Mouse (Mus musculus) hindbrain, embryonic 14.5 days (tissue): ENCODE results near the gene Foxo3. TPM values are rescaled to one million over a fixed set of nuclear protein-coding genes. Genes with fewer than 3 reads are reported as not detected.

Source experiments
- ATAC-seq: fragments of 200-750 bp; cut with Nextera tagmentation; 2 replicates; pipeline ENCODE4 v1.8.0; 2017; ENCODE audit warnings: moderate number of reproducible peaks, mild to moderate bottlenecking, moderate TSS enrichment, moderate library complexity; ENCODE audit not compliant: low FRiP score
- DNase-seq: peaks from one replicate; pipeline ENCODE4 v3.0.0-alpha.2; 2015; ENCODE audit warnings: low spot score
- H3K27ac ChIP-seq: fragments of 300-500 bp; sonication (generic); 2 replicates; pipeline ENCODE4 v1.5.1; 2014; ENCODE audit warnings: mild to moderate bottlenecking, moderate library complexity
- H3K27me3 ChIP-seq: fragments of 300-500 bp; sonication (generic); 2 replicates; pipeline ENCODE4 v1.6.1; 2014; ENCODE audit warnings: mild to moderate bottlenecking, low read length, mixed read lengths; ENCODE audit not compliant: control insufficient read depth, insufficient read depth
- H3K36me3 ChIP-seq: fragments of 300-500 bp; sonication (generic); replicated peaks from 2 replicates; pipeline ENCODE4 v1.6.1; 2014; ENCODE audit not compliant: control insufficient read depth, insufficient read depth
- H3K4me1 ChIP-seq: fragments of 300-500 bp; sonication (generic); replicated peaks from 2 replicates; pipeline ENCODE4 v1.6.1; 2014; ENCODE audit warnings: antibody characterized with exemption, low read length, mixed read lengths; ENCODE audit not compliant: control insufficient read depth, insufficient read depth
- H3K4me2 ChIP-seq: fragments of 300-500 bp; sonication (generic); replicated peaks from 2 replicates; pipeline ENCODE4 v1.6.1; 2014; ENCODE audit warnings: mild to moderate bottlenecking, moderate library complexity
- H3K4me3 ChIP-seq: fragments of 300-500 bp; sonication (generic); replicated peaks from 2 replicates; pipeline ENCODE4 v1.5.1; 2014; ENCODE audit warnings: mild to moderate bottlenecking, low read length
- H3K9ac ChIP-seq: fragments of 300-500 bp; sonication (generic); 2 replicates; pipeline ENCODE4 v1.6.1; 2014
- H3K9me3 ChIP-seq: fragments of 300-500 bp; sonication (generic); 2 replicates; pipeline ENCODE4 v1.6.1; 2016; ENCODE audit warnings: low read length; ENCODE audit not compliant: control insufficient read depth
- WGBS: fragments of 180-500 bp; shearing (Covaris S2); extraction: QIAGEN DNeasy Blood & Tissue Kit; methylation state at CpG from one replicate; pipeline ENCODE4 v1.1.7; 2014; 5-methylcytosine and 5-hydroxymethylcytosine counted together
- polyA plus RNA-seq: library from polyadenylated mRNA; unstranded; fragments of >200 nt; fragmentation: Nextera tagmentation; extraction: Ambion mirVana; gene quantifications from 2 replicates; pipeline ENCODE4 v1.2.1, GENCODE M21; 2014

Foxo3 gene
- polyA plus RNA-seq, 1 experiment from 2014 or later, result 5.9 TPM

DNA sequence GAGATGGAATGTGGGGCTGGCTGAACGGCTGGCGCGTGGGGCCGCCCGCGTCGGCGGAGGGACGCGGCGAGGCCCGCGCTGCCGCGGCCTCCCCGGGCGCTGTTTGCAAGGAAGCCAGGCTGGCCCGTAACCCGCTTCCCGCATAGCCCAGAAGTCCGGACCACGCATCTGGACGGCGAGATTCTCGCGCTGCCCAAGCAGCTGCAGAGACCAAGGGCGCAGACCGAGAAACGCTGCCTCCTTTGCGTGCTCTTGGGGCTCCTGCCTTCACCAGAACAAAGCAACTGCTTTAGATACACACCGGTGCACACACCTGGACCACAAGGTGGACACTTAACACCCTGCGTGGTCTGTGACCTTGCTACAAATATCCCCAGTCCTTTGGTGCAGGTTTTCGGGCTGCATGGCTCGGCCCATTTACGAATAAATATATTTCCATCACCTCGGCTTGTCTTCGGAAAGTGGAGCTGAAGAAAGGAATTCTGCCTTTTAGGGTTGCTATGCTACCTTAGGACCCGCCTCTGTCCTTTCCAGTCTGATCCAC lies 1.8 kb upstream of the Foxo3 start:
- Histone ChIP-seq H3K36me3 (no peaks in the 10 kb centered on the region), H3K27me3 (peaks cover 9% of the 10 kb centered on the region), H3K4me1 (peaks cover 26% of the 10 kb centered on the region), H3K9ac (peak overlapping the region; percentile 66), H3K9me3 (no peaks in the 10 kb centered on the region), H3K4me2 (peak overlapping the region; percentile 97), H3K27ac (peak overlapping the region; percentile 96), H3K4me3 (peak overlapping the region; percentile 68)
- ATAC-seq (peak; percentile 5; the same call in 1 of the 2 replicates), DNase-seq (no peak)
- 2% methylated on average over 38 of the region's 38 CpGs for WGBS

DNA sequence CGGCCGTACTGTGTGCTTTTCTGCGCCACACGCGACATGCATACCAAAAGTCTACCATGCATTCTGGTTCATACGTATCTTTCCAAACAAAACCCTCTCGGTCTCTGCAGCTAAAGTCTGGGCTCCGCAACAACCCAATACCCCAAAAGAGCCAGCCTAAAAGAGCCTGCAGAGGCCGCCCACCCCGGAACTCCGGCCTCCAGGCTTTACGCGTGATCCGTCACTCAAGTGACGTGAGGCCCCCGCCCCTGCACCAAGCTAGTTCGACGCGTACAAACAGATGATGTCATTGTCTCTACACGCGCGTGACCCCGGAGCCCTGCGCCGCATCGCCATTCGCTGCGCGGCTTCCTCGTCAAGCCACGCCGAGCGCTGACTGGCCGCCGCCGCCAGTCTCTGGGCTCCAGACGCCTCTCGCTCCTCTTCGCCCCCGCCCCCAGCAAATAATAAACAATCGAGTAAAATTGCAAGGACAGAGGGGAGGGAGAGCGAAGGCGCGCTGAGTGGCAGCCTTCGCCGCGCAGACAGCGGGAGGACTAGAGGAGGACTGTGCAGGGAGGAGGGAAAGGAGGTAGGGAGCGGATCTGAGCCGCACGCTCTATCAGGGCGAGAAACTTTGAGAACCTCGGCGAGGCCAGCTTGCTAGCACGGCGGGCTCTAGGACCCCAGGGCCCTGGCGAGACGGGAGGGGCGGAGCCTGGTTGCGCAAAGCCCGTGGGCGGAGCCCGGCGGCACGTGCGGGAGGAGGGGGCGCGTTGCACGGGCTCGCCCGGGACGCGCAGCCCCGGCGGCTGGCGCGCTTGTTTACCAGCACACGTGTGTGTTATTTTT lies 1.1 kb upstream of the Foxo3 start:
- ATAC-seq (peak; percentile 93), DNase-seq (peak; percentile 97)
- Histone ChIP-seq H3K27me3 (peaks cover 13% of the 10 kb centered on the region), H3K36me3 (no peaks in the 10 kb centered on the region), H3K4me2 (peak overlapping the region; percentile 97), H3K9ac (peak overlapping the region; percentile 74), H3K27ac (peak overlapping the region; percentile 96), H3K4me1 (peaks cover 28% of the 10 kb centered on the region), H3K9me3 (no peaks in the 10 kb centered on the region), H3K4me3 (peak overlapping the region; percentile 68)
- WGBS, result under 1% methylated on average over 78 of the region's 78 CpGs

DNA sequence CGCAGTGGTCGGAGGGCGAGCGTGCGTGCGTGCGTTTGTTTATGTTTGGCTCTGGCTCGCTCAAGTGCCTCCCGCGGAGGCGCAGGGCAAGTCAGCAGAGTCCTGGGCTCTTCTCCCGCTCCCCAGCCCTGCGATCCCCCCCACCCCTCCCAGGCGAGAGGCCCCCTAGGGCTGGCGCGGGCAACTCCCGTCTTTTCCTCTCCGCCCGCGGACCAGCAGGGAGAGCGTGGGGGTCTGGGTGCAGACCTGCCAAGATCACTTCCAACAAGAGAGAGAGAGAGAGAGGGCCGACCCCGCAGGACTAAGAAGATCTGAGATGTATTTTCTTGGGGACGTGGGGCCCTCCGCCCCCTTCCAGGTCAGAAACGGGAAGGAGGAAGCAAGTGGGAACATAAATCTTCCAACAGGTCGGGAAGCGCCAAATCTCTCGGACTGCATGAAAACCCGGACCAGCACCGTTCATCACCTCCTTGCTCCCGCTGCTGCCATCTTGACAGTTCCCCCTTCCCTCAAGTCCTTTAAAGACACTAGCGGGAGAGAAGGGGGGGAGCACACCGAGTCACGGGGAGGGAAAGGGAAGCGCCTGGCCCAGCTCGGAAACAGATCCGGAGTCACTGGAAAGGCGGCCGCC lies 569 bp downstream of the Foxo3 start:
- Histone ChIP-seq H3K36me3 (no peaks in the 10 kb centered on the region), H3K4me3 (peak overlapping the region; percentile 68), H3K27ac (peak overlapping the region; percentile 96), H3K4me2 (peak overlapping the region; percentile 97), H3K9me3 (no peaks in the 10 kb centered on the region), H3K9ac (peak overlapping the region; percentile 74), H3K27me3 (peaks cover 13% of the 10 kb centered on the region), H3K4me1 (peaks cover 28% of the 10 kb centered on the region)
- ATAC-seq (peak; percentile 0; the same call in 1 of the 2 replicates), DNase-seq (peak; percentile 61)
- under 1% methylated on average over 38 of the region's 40 CpGs for WGBS

DNA sequence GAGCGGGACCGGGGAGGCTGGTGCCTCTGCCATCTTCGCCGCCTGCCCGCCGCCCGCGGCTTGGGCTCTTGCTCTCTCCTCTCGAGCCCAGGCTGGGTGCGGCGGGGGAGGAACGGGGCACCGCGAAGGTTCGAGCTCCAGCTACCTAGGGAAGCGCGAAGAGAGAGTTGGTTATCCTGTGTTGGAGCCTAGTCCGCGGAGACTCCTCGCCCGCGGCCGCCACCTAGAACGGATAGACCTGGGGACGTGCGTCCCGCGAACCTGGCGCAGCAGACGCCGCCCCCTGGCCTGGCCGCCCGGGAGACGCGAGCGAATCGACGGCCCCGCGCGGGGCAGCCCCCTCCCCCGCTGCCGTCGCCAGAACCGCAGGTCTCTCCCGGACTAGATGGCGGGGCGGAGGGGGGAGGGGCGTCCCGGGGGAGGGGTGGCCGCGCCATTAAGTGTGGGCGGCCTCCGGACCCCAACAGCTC lies 1.1 kb downstream of the Foxo3 start:
- Histone ChIP-seq H3K27ac (peak overlapping the region; percentile 96), H3K9ac (peak overlapping the region; percentile 74), H3K4me1 (peaks cover 28% of the 10 kb centered on the region), H3K27me3 (peaks cover 13% of the 10 kb centered on the region), H3K9me3 (no peaks in the 10 kb centered on the region), H3K36me3 (no peaks in the 10 kb centered on the region), H3K4me3 (peak overlapping the region; percentile 68), H3K4me2 (peak overlapping the region; percentile 97)
- ATAC-seq (no peak), DNase-seq (no peak)
- under 1% methylated on average over 29 of the region's 54 CpGs for WGBS

DNA sequence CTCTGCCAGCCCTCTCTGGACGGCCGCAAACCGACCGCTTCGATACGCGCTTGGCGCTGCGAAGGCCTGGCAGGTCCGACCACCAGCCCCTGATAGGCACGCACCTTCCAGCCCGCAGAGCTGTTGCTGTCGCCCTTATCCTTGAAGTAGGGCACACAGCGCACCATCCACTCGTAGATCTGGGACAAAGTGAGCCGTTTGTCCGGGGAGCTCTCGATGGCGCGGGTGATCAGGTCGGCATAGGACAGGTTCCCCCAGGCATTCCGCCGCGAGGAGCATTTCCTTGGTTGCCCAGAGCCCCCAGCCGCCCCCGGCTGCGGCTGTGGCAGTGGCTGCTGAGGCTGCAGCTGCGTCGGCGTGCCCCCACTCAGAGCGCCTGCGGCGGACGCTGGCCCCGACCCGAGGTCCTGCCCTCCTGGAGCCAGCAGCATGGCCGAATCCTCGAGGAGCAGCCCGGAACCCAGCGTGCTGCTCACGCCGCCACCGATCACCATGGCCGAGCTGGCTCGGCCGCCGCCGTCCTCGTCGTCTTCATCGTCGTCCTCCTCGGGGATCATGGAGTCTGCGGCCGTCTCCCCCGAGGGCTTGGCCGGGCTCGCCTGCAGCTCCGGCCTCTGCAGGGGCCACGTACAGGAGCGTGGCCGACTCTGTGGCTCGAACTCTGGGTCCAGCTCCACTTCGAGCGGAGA lies 1.7 kb downstream of the Foxo3 start:
- Histone ChIP-seq H3K9me3 (no peaks in the 10 kb centered on the region), H3K4me2 (peak overlapping the region; percentile 97), H3K4me1 (peaks cover 28% of the 10 kb centered on the region), H3K27ac (0 out of 2 replicates have a peak overlapping the region, but pooled peaks have one; percentile 96), H3K36me3 (no peaks in the 10 kb centered on the region), H3K27me3 (peaks cover 13% of the 10 kb centered on the region), H3K4me3 (peak overlapping the region; percentile 68), H3K9ac (peak overlapping the region; percentile 74)
- ATAC-seq (no peak), DNase-seq (no peak)
- under 1% methylated on average over 65 of the region's 65 CpGs for WGBS

DNA sequence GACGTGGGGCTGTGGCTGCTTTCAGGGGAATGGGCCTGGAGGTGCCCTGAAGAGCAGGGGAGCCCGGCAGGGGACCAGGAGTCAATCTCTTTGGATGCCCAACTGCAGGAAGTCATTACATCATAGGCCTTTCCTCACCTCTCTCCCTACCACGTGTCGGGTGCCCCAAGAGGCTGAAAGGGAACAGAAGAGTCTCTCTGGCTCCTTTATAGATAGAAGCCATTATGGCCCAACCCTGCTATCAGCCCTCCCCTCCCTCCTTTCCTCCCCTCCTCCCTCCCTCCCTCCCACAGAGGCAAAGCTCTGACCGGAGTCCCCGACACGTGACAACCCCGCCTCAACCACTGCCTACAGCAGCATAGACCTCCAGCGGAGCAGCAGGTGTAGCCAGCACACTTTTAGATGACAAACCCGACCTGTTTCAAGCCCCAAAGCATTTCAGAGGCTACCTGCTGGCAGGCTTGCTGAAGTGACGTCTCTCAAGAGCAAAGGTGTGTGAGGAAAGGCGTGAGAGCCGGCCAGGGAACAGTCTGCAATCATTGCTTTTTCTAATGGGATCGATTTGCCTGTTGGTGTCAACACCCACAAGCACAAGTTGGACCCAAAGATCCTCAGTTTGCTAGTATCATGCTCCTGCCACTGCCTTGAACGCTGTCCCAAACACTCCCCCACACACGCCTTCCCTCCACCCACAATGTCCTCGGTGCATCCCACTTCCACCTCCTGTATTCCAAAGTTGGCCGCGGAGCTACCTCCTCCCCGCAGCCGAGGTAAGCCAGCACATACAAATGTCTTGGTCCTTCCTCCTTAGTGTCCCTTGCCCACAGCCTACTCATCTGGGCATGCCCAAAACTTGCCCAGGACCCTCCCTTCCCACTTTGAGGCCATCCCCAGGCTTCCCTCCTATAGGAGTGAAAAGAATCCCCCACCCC lies 2.5 kb downstream of the Foxo3 start:
- DNase-seq (no peak), ATAC-seq (no peak)
- WGBS, result 8% methylated on average over 21 of the region's 21 CpGs
- Histone ChIP-seq H3K4me1 (peaks cover 28% of the 10 kb centered on the region), H3K36me3 (no peaks in the 10 kb centered on the region), H3K4me3 (peak overlapping the region; percentile 68), H3K9ac (peak overlapping the region; percentile 74), H3K9me3 (no peaks in the 10 kb centered on the region), H3K4me2 (peak overlapping the region; percentile 97), H3K27ac (no peak overlapping the region), H3K27me3 (peaks cover 13% of the 10 kb centered on the region)

DNA sequence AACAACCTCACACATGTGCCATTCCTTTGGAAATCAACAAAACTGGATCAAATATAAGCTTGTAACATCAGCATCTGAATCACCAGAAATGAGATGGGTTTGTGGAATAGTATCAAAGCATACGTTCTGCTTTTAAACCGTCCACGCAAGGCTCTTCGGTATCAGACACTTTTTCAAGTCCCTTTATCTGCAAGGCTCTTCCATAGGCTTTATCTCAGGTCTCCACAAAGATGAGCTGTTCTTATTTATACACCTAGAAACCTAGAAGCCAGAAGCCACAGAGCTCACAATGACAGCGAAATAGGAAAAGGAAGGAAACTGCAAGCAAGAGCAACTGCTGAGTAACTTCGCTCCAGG lies 3.2 kb downstream of the Foxo3 start:
- WGBS, result 62% methylated on average over 6 of the region's 6 CpGs
- DNase-seq (no peak), ATAC-seq (no peak)
- Histone ChIP-seq H3K9ac (no peak overlapping the region), H3K36me3 (no peaks in the 10 kb centered on the region), H3K27me3 (peaks cover 13% of the 10 kb centered on the region), H3K9me3 (no peaks in the 10 kb centered on the region), H3K4me2 (peak overlapping the region; percentile 97), H3K27ac (no peak overlapping the region), H3K4me1 (peaks cover 23% of the 10 kb centered on the region), H3K4me3 (peak overlapping the region; percentile 68)

DNA sequence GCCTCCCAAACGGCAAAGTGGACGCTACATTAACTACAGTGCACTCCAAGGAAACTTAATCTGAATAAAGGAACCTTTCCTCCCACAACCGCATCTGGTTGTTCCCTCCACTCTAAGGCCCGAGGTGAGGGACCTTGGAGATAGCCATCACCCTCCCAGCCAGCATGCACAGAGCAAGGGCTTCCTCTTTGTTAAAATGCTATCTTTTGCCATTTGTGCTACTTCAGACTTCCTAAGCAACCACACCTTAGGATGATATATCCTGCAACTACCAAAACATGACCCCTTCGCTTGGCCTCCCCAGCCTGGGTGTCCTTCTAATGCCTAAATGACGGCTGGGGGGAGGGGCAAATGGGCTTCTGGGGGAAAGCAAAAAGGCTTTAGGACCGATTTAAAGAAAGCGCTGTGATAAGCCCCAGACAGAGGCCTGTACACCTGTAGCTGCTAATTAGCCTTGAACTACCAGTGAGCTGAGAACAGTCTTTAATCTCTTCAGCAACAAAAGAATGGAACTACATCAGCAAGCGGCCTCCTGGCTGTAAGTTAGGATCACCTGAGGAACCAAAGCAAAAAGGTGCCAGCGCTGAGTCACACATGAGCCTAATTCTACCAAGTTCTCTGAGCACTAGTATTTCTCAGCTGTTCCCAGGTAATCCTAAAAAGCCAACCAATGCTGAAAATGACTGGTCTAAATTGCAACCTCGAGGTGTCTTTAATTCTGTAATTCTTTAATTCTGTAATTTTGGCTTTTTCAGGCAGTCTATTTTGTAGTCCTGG lies 4.9 kb downstream of the Foxo3 start:
- Histone ChIP-seq H3K4me1 (peaks cover 21% of the 10 kb centered on the region), H3K27ac (no peak overlapping the region), H3K9me3 (no peaks in the 10 kb centered on the region), H3K4me2 (no peak overlapping the region), H3K36me3 (no peaks in the 10 kb centered on the region), H3K9ac (no peak overlapping the region), H3K4me3 (no peak overlapping the region), H3K27me3 (peaks cover 13% of the 10 kb centered on the region)
- DNase-seq (no peak), ATAC-seq (no peak)
- 64% methylated on average over 11 of the region's 11 CpGs for WGBS
